Mouse (Mus musculus): ENCODE results near the gene Atg4a-ps. TPM values are rescaled to one million over a fixed set of nuclear protein-coding genes. Genes with fewer than 3 reads are reported as not detected.

Gene Atg4a-ps
- polyA plus RNA-seq, 1 experiment from 2014 or later: 0.74 TPM

- H3K27me3 ChIP-seq (replicated peaks): no peaks in the 10 kb centered on the region
- H3K4me2 ChIP-seq: no peak overlapping the region
- 53% methylated on average over 1 of the region's 1 CpGs for WGBS
- no peaks in the 10 kb centered on the region for H3K36me3 ChIP-seq
- no peak overlapping the region for H3K4me3 ChIP-seq (replicated peaks)
- ATAC-seq (ENCODE audit: insufficient read depth, low FRiP score, low read depth): no peak
- no peak overlapping the region for H3K9ac ChIP-seq
- no peaks in the 10 kb centered on the region for H3K4me1 ChIP-seq
- no peaks in the 10 kb centered on the region for H3K9me3 ChIP-seq
- no peak overlapping the region for H3K27ac ChIP-seq
Observed at GRCm38 (mm10) chr3:103650406-103650805, 4.5 kb upstream of the Atg4a-ps start.

GRCm38 (mm10) chr3:103649716-103650115, 3.8 kb upstream of the Atg4a-ps start:
- no peaks in the 10 kb centered on the region for H3K27me3 ChIP-seq (replicated peaks)
- H3K9me3 ChIP-seq: no peaks in the 10 kb centered on the region
- WGBS: 87% methylated on average over 6 of the region's 6 CpGs
- no peak overlapping the region for H3K9ac ChIP-seq
- no peak overlapping the region for H3K4me2 ChIP-seq
- H3K4me1 ChIP-seq: no peaks in the 10 kb centered on the region
- ATAC-seq (ENCODE audit: insufficient read depth, low FRiP score, low read depth): no peak
- no peak overlapping the region for H3K4me3 ChIP-seq (replicated peaks)
- H3K36me3 ChIP-seq: no peaks in the 10 kb centered on the region
- no peak overlapping the region for H3K27ac ChIP-seq

GRCm38 (mm10) chr3:103648486-103648885, 2.6 kb upstream of the Atg4a-ps start:
- no peaks in the 10 kb centered on the region for H3K27me3 ChIP-seq (replicated peaks)
- 69% methylated on average over 4 of the region's 4 CpGs for whole genome bisulfite sequencing
- H3K9ac ChIP-seq: no peak overlapping the region

GRCm38 (mm10) chr3:103647164-103647867, 1.4 kb upstream of the Atg4a-ps start:
- no peaks in the 10 kb centered on the region for H3K4me1 ChIP-seq
- 67% methylated on average over 11 of the region's 11 CpGs for WGBS
- H3K36me3 ChIP-seq: no peaks in the 10 kb centered on the region
- ATAC-seq (ENCODE audit: insufficient read depth, low FRiP score, low read depth): no peak
- no peaks in the 10 kb centered on the region for H3K27me3 ChIP-seq (replicated peaks)
- H3K9ac ChIP-seq: no peak overlapping the region
- no peak overlapping the region for H3K4me3 ChIP-seq (replicated peaks)
- no peak overlapping the region for H3K4me2 ChIP-seq
- H3K9me3 ChIP-seq: no peaks in the 10 kb centered on the region
- H3K27ac ChIP-seq: no peak overlapping the region

More at GRCm38 (mm10) chr3:103648486-103648885, 2.6 kb upstream of the Atg4a-ps start:
- no peak overlapping the region for H3K4me3 ChIP-seq (replicated peaks)
- no peaks in the 10 kb centered on the region for H3K36me3 ChIP-seq
- no peak overlapping the region for H3K4me2 ChIP-seq
- ATAC-seq (ENCODE audit: insufficient read depth, low FRiP score, low read depth): no peak
- H3K4me1 ChIP-seq: no peaks in the 10 kb centered on the region
- H3K9me3 ChIP-seq: no peaks in the 10 kb centered on the region
- H3K27ac ChIP-seq: no peak overlapping the region

GRCm38 (mm10) chr3:103641301-103641700, 4.6 kb downstream of the Atg4a-ps start:
- Histone ChIP-seq H3K4me3 (replicated peaks) (no peak overlapping the region), H3K4me2 (no peak overlapping the region), H3K36me3 (no peaks in the 10 kb centered on the region), H3K4me1 (no peaks in the 10 kb centered on the region), H3K27me3 (replicated peaks) (no peaks in the 10 kb centered on the region), H3K9ac (no peak overlapping the region), H3K27ac (no peak overlapping the region), H3K9me3 (no peaks in the 10 kb centered on the region)
- WGBS: 49% methylated on average over 7 of the region's 7 CpGs
- ATAC-seq (ENCODE audit: insufficient read depth, low FRiP score, low read depth): no peak

- no peak overlapping the region for H3K4me3 ChIP-seq (replicated peaks)
- H3K27ac ChIP-seq: no peak overlapping the region
- WGBS: 61% methylated on average over 8 of the region's 8 CpGs
- H3K9me3 ChIP-seq: no peaks in the 10 kb centered on the region
- no peaks in the 10 kb centered on the region for H3K27me3 ChIP-seq (replicated peaks)
- H3K4me2 ChIP-seq: no peak overlapping the region
- no peak overlapping the region for H3K9ac ChIP-seq
- H3K4me1 ChIP-seq: no peaks in the 10 kb centered on the region
- no peaks in the 10 kb centered on the region for H3K36me3 ChIP-seq
- no peak for ATAC-seq (ENCODE audit: insufficient read depth, low FRiP score, low read depth)
Observed at GRCm38 (mm10) chr3:103640226-103640803, 5.6 kb downstream of the Atg4a-ps start.

- Histone ChIP-seq H3K4me2 (no peak overlapping the region), H3K27me3 (replicated peaks) (no peaks in the 10 kb centered on the region), H3K4me1 (no peaks in the 10 kb centered on the region), H3K4me3 (replicated peaks) (no peak overlapping the region), H3K36me3 (no peaks in the 10 kb centered on the region), H3K27ac (no peak overlapping the region), H3K9ac (no peak overlapping the region), H3K9me3 (no peaks in the 10 kb centered on the region)
- 78% methylated on average over 1 of the region's 1 CpGs for WGBS
- ATAC-seq (ENCODE audit: insufficient read depth, low FRiP score, low read depth): no peak
Observed at GRCm38 (mm10) chr3:103637641-103638040, 8.2 kb downstream of the Atg4a-ps start.

GRCm38 (mm10) chr3:103634256-103634655, 11.6 kb downstream of the Atg4a-ps start:
- H3K27ac ChIP-seq: no peak overlapping the region
- no peak overlapping the region for H3K9ac ChIP-seq
- no peaks in the 10 kb centered on the region for H3K27me3 ChIP-seq (replicated peaks)
- WGBS: 100% methylated on average over 1 of the region's 1 CpGs
- H3K4me3 ChIP-seq (replicated peaks): no peak overlapping the region
- H3K36me3 ChIP-seq: no peaks in the 10 kb centered on the region
- H3K4me1 ChIP-seq: no peaks in the 10 kb centered on the region
- H3K4me2 ChIP-seq: no peak overlapping the region
- no peak for ATAC-seq (ENCODE audit: insufficient read depth, low FRiP score, low read depth)
- no peaks in the 10 kb centered on the region for H3K9me3 ChIP-seq

- H3K27me3 ChIP-seq (replicated peaks): no peaks in the 10 kb centered on the region
- 56% methylated on average over 4 of the region's 4 CpGs for WGBS
- no peaks in the 10 kb centered on the region for H3K9me3 ChIP-seq
- no peaks in the 10 kb centered on the region for H3K4me1 ChIP-seq
- ATAC-seq (ENCODE audit: insufficient read depth, low FRiP score, low read depth): no peak
- H3K27ac ChIP-seq: no peak overlapping the region
- no peak overlapping the region for H3K9ac ChIP-seq
- H3K4me2 ChIP-seq: no peak overlapping the region
- no peak overlapping the region for H3K4me3 ChIP-seq (replicated peaks)
- H3K36me3 ChIP-seq: no peaks in the 10 kb centered on the region
Observed at GRCm38 (mm10) chr3:103633831-103634230, 12.0 kb downstream of the Atg4a-ps start.

- no peak overlapping the region for H3K27ac ChIP-seq
- no peak for ATAC-seq (ENCODE audit: insufficient read depth, low FRiP score, low read depth)
- H3K9me3 ChIP-seq: no peaks in the 10 kb centered on the region
- no peaks in the 10 kb centered on the region for H3K36me3 ChIP-seq
- H3K9ac ChIP-seq: no peak overlapping the region
- no peaks in the 10 kb centered on the region for H3K27me3 ChIP-seq (replicated peaks)
- no peaks in the 10 kb centered on the region for H3K4me1 ChIP-seq
- H3K4me3 ChIP-seq (replicated peaks): no peak overlapping the region
- 56% methylated on average over 7 of the region's 7 CpGs for WGBS
- H3K4me2 ChIP-seq: no peak overlapping the region
Observed at GRCm38 (mm10) chr3:103633124-103633523, 12.7 kb downstream of the Atg4a-ps start.

- Histone ChIP-seq H3K4me1 (peaks cover 3% of the 10 kb centered on the region; the same call in 1 of the 2 replicates), H3K27me3 (replicated peaks) (no peaks in the 10 kb centered on the region), H3K36me3 (no peaks in the 10 kb centered on the region), H3K4me2 (no peak overlapping the region), H3K4me3 (replicated peaks) (no peak overlapping the region), H3K9me3 (no peaks in the 10 kb centered on the region), H3K27ac (no peak overlapping the region), H3K9ac (no peak overlapping the region)
- ATAC-seq (ENCODE audit: insufficient read depth, low FRiP score, low read depth): no peak
- WGBS: 86% methylated on average over 3 of the region's 3 CpGs
Observed at GRCm38 (mm10) chr3:103627661-103628060, 18.2 kb downstream of the Atg4a-ps start.

- Histone ChIP-seq H3K4me1 (peaks cover 3% of the 10 kb centered on the region; the same call in 1 of the 2 replicates), H3K36me3 (no peaks in the 10 kb centered on the region), H3K27ac (no peak overlapping the region), H3K27me3 (replicated peaks) (no peaks in the 10 kb centered on the region), H3K9ac (no peak overlapping the region), H3K9me3 (no peaks in the 10 kb centered on the region), H3K4me3 (replicated peaks) (no peak overlapping the region), H3K4me2 (no peak overlapping the region)
- WGBS: 90% methylated on average over 4 of the region's 4 CpGs
- no peak for ATAC-seq (ENCODE audit: insufficient read depth, low FRiP score, low read depth)
Observed at GRCm38 (mm10) chr3:103626481-103626880, 19.4 kb downstream of the Atg4a-ps start.
